Mouse (Mus musculus): ENCODE data around the gene Akr1b8. TPM values are rescaled to one million over a fixed set of nuclear protein-coding genes. Genes with fewer than 3 reads are reported as not detected.
A peak's percentile ranks its signal among the peaks of the same experiment; 100 is the strongest.

The Akr1b8 gene
- 8.6 and 9.8 TPM in 2 replicates for polyA plus RNA-seq (2015; fragmentation: Nextera tagmentation; extraction: Ambion mirVana)

DNA sequence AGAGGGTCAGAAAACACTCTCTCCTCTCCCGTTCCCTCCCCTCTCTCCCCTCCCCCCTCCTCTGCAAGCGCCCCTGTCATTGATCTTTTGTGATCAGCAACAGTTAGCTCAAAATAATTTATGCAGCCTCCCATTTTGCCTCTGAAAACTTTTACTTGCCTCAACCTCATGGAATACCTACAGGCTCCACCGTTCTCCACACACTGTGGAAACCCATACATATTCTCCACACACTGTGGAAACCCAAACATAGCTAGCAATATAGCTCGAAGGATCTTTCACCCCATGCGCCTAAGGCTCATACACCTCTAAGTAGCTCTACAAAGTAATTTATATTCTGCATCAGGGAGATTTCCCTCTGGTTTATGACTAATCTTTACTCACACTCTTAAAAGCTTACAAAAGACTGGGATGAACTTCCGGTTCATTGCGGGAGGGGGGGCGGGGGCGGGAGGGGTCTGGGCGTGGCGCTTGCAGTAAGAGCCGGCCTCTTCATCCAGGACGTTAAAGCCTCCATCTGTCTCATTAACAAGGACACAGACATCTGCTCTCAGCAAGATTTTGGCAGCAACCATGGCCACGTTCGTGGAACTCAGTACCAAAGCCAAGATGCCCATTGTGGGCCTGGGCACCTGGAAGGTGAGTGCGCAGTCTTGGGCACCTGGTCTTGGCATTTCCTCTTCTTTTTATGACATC lies at the start of gene Akr1b8:
Akr1b8 (plus strand) TSS at position 462 of the 696 bp plus-strand sequence.
- no peaks in the 10 kb centered on the region for H3K27me3 ChIP-seq
- no peaks in the 10 kb centered on the region for H3K36me3 ChIP-seq
- no peaks in the 10 kb centered on the region for H3K9me3 ChIP-seq
- peak within 1 kb of the TSS; percentile 25 for H3K4me3 ChIP-seq
- H3K4me1 ChIP-seq: peaks cover 21% of the 10 kb centered on the region
- peak within 1 kb of the TSS; percentile 54 for H3K4me2 ChIP-seq
- 12% methylated on average over 16 of the region's 16 CpGs for WGBS
- peak; percentile 52; the same call in 1 of the 2 replicates for ATAC-seq (ENCODE audit: borderline replicate concordance, extremely low read depth, low FRiP score, low TSS enrichment)
- H3K9ac ChIP-seq: no peak within 1 kb of the TSS
- H3K27ac ChIP-seq: peak within 1 kb of the TSS; percentile 63

DNA sequence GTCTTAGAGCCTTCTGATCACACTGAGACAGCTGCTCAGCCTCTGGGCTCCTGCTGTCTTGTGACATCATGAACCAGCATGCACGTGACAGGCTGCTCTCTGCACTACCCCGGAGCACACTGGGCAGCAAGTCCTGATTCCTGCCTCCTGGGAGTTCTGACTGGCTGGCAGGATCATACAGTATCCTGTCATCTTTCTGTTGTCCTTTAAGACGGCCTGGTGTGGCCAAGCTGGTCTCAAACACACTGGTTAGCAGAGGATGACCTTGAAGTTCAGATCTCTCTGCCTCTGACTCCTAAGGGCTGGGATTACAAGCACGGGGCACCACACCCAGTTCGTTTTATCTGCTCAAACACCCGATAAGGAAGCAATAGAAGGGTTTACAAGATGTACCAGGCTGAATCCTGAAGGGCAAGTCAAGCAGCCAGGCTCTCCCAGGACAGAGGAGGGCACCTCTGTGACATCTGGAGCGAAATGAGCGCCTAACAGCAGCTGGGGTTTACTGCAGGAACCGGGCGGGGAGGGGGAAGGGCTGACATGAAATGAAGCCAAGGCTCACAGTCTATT lies 49.2 kb upstream of the Akr1b8 start:
- H3K36me3 ChIP-seq: peaks cover 25% of the 10 kb centered on the region
- WGBS: 70% methylated on average over 10 of the region's 10 CpGs
- no peak for ATAC-seq (ENCODE audit: borderline replicate concordance, extremely low read depth, low FRiP score, low TSS enrichment)
- H3K4me1 ChIP-seq: no peaks in the 10 kb centered on the region
- H3K9ac ChIP-seq: no peak overlapping the region
- H3K9me3 ChIP-seq: no peaks in the 10 kb centered on the region
- H3K4me3 ChIP-seq: no peak overlapping the region
- H3K27ac ChIP-seq: no peak overlapping the region
- no peak overlapping the region for H3K4me2 ChIP-seq
- no peaks in the 10 kb centered on the region for H3K27me3 ChIP-seq

DNA sequence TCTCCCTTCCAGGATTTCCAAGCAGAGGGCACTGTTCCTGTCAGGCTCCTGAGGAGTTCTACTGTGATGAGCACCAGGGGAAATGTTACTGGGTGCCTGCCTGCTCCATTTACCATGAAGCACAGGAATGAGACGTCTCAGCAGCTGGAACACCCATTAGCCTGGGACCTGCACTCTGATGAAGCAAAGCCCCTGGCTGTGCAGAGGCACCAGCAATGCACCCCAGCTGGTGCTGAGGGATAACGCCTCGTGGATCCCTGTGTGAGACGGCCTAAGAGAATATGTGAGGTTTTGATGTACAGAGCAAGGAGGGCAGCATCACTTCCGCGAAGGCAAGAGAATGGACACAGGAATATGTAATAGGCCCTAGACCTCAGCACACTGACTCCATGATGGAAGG lies 47.1 kb upstream of the Akr1b8 start:
- no peaks in the 10 kb centered on the region for H3K4me1 ChIP-seq
- H3K36me3 ChIP-seq: peaks cover 37% of the 10 kb centered on the region
- H3K27me3 ChIP-seq: no peaks in the 10 kb centered on the region
- no peak overlapping the region for H3K27ac ChIP-seq
- no peak for ATAC-seq (ENCODE audit: borderline replicate concordance, extremely low read depth, low FRiP score, low TSS enrichment)
- H3K4me3 ChIP-seq: no peak overlapping the region
- H3K4me2 ChIP-seq: no peak overlapping the region
- H3K9me3 ChIP-seq: no peaks in the 10 kb centered on the region
- 72% methylated on average over 6 of the region's 6 CpGs for WGBS
- no peak overlapping the region for H3K9ac ChIP-seq

DNA sequence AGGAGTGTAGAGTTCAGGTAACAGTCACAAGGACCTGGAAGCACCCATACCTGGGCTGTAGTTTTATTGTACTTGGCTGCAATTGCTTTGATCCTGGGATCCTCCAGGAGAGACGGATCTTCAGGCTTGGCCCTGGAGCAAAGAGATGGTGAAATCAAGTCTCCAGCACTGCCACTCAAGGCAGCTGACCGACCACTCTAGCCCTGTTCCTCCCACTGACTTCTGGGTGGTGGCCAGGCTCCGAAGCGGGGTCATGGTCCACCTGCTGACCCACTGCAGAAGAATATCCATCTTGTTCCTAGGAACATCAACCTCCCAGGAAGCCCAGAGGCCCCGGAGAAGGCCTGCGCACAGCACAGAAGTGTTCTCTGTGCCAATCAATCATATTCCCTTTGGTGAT lies 44.4 kb upstream of the Akr1b8 start:
- Histone ChIP-seq H3K4me1 (no peaks in the 10 kb centered on the region), H3K9me3 (no peaks in the 10 kb centered on the region), H3K27ac (no peak overlapping the region), H3K36me3 (peaks cover 37% of the 10 kb centered on the region), H3K9ac (no peak overlapping the region), H3K4me3 (no peak overlapping the region), H3K4me2 (no peak overlapping the region), H3K27me3 (no peaks in the 10 kb centered on the region)
- WGBS: 88% methylated on average over 6 of the region's 6 CpGs
- ATAC-seq (ENCODE audit: borderline replicate concordance, extremely low read depth, low FRiP score, low TSS enrichment): no peak

DNA sequence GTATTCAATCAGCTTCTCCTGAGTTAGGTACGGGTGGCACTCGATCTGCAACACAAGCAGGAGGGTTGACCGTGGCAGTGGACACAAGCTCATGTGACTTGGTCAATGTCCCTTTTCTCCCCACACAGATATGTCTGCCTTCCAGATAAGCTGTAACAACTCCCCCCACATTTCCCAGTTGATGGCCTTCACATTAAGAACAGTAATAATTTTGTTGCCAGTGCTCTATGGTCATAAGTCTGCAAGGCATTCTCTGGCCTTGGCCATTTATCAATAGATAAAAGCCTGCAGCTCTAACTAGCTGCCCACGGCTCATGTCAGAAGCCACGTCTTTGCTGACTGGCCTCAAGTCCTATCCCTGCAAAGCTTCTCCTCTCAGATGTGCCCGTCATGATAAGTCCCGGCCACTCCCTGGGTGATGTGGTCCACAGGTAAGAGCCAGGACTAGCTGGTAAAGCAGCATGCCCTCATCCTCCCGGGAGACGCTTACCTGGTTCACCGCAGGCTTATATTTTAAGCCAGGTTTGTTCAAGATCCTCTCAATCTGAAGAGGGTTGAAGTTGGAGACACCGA lies 43.8 kb upstream of the Akr1b8 start:
- H3K27ac ChIP-seq: no peak overlapping the region
- no peaks in the 10 kb centered on the region for H3K9me3 ChIP-seq
- no peak for ATAC-seq (ENCODE audit: borderline replicate concordance, extremely low read depth, low FRiP score, low TSS enrichment)
- H3K9ac ChIP-seq: no peak overlapping the region
- no peak overlapping the region for H3K4me2 ChIP-seq
- H3K4me1 ChIP-seq: no peaks in the 10 kb centered on the region
- 85% methylated on average over 11 of the region's 11 CpGs for WGBS
- peaks cover 37% of the 10 kb centered on the region for H3K36me3 ChIP-seq
- no peaks in the 10 kb centered on the region for H3K27me3 ChIP-seq
- H3K4me3 ChIP-seq: no peak overlapping the region

DNA sequence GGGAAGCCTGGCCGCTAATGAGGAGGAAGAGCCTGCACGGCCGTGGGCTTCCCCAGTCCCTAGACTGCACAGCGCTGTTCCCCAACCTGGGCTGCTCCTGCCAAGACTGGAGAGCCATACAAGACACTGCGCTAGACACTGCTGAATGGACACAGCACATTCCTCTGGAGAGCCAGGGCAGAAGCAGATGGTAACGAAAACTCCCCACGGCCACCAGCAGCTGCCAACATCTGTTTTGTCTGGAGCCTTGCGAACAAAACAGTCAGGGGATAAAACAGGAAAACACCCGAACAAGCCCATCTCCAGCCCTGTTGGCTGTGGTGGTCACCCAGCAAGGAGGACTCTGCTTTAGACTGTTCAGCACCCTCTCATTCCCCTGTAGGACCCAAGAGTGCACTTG lies 40.5 kb upstream of the Akr1b8 start:
- Histone ChIP-seq H3K27ac (no peak overlapping the region), H3K4me2 (no peak overlapping the region), H3K9ac (no peak overlapping the region), H3K4me1 (peaks cover 19% of the 10 kb centered on the region; the same call in 1 of the 2 replicates), H3K27me3 (no peaks in the 10 kb centered on the region), H3K9me3 (no peaks in the 10 kb centered on the region), H3K36me3 (peaks cover 25% of the 10 kb centered on the region), H3K4me3 (no peak overlapping the region)
- WGBS: 59% methylated on average over 9 of the region's 9 CpGs
- ATAC-seq (ENCODE audit: borderline replicate concordance, extremely low read depth, low FRiP score, low TSS enrichment): no peak

DNA sequence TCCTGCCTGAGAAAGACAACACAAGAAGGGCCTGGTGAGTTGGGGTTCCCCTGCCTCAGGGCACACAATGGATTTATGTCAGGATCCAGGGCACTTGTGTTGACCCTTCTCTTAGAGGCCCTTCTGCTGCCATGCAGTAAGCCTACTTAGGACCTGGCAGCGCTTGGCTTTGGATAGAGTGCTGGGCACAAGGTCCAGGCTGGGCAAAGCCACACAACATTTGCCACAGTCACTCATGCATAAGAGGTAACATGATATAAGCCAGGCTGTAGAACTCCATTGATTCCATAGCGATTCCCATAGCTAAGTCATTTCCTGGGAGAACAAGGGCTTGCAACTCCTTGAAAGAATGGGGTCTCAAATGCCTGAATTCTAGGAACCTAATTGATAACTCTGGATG lies 40.0 kb upstream of the Akr1b8 start:
- 90% methylated on average over 2 of the region's 2 CpGs for WGBS
- no peak overlapping the region for H3K4me2 ChIP-seq
- peaks cover 19% of the 10 kb centered on the region; the same call in 1 of the 2 replicates for H3K4me1 ChIP-seq
- no peak overlapping the region for H3K27ac ChIP-seq
- peaks cover 19% of the 10 kb centered on the region; the same call in 1 of the 2 replicates for H3K36me3 ChIP-seq
- H3K9me3 ChIP-seq: no peaks in the 10 kb centered on the region
- H3K9ac ChIP-seq: no peak overlapping the region
- no peak overlapping the region for H3K4me3 ChIP-seq
- no peak for ATAC-seq (ENCODE audit: borderline replicate concordance, extremely low read depth, low FRiP score, low TSS enrichment)
- H3K27me3 ChIP-seq: no peaks in the 10 kb centered on the region

DNA sequence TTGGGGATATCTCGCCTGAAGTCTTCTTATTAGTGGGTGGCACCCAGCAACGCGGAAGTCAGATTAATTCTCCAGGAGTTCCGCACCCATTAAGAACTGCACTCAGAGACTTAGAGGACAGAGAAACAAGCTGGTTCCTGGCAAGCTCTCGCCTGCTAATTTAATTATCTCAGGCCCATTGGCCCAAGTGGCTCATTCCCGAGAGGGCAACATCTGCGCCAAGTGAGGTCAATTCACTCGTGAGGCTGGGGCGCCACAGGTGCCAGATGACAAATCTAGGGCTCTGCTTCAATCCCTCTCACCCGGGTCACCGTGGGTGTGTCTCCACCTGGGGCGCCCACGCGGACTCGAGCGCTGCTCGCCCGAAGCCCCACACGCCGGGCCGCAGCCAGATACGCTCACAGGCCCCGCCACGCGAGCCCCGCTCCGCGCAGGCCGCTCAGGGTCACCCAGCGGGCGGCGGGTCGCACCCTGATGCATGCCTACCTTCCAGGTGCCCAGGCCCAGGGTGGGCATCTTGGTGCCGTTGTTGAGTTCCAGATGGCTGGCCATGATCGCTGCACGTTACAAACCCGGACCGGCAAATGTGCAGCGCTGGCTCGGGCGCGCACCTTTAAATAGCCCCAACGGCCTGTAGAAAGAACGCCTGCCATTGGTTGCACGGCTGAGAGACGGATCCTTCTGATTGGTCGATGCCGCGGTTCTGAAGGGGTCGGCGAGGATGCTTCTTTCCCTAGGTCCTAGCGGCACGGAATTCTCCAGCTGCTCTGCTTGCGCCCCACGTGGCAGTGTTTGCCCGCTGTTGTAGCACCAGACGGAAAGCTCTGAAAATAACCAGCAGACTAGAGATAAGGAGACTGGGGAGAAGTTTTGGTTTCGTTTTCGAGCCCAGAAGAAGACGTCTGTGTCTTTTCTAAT lies 36.8 kb upstream of the Akr1b8 start, which contains the start of gene Akr1b3:
Akr1b3 (minus strand) TSS at position 625 of the 918 bp plus-strand sequence.
- WGBS: 1% methylated on average over 60 of the region's 60 CpGs
- peak within 1 kb of the TSS; percentile 90 for H3K4me2 ChIP-seq
- peak within 1 kb of the TSS; percentile 50 for H3K9ac ChIP-seq
- H3K27me3 ChIP-seq: no peaks in the 10 kb centered on the region
- ATAC-seq (ENCODE audit: borderline replicate concordance, extremely low read depth, low FRiP score, low TSS enrichment): peak; percentile 99
- H3K4me3 ChIP-seq: peak within 1 kb of the TSS; percentile 64
- H3K36me3 ChIP-seq: no peaks in the 10 kb centered on the region
- peaks cover 19% of the 10 kb centered on the region; the same call in 1 of the 2 replicates for H3K4me1 ChIP-seq
- H3K9me3 ChIP-seq: no peaks in the 10 kb centered on the region
- H3K27ac ChIP-seq: peak within 1 kb of the TSS; percentile 23; the same call in 1 of the 2 replicates

DNA sequence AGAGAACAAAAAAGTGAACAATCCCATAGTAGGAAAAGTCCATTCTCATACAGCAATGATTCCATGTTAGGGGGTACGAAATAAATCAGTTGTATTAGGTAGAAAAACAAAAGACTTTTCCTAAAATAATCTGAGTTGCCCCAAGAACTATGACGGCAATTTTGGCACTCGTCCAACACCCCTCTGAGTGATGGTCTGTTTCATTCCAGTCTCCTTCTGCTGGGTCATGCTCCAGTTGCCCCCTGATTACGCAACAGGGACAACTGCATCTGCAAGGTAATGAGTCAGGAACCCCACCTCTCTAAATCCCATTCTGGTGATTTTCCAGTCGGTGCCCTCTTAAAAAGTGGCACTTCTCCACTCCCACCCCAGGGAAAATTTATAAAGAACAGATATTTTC lies 35.7 kb upstream of the Akr1b8 start:
- WGBS: 22% methylated on average over 5 of the region's 5 CpGs
- no peak for ATAC-seq (ENCODE audit: borderline replicate concordance, extremely low read depth, low FRiP score, low TSS enrichment)
- Histone ChIP-seq H3K9me3 (no peaks in the 10 kb centered on the region), H3K27ac (no peak overlapping the region), H3K27me3 (no peaks in the 10 kb centered on the region), H3K4me2 (peak overlapping the region; percentile 90), H3K9ac (no peak overlapping the region), H3K4me3 (peak overlapping the region; percentile 64), H3K4me1 (peaks cover 19% of the 10 kb centered on the region; the same call in 1 of the 2 replicates), H3K36me3 (no peaks in the 10 kb centered on the region)

DNA sequence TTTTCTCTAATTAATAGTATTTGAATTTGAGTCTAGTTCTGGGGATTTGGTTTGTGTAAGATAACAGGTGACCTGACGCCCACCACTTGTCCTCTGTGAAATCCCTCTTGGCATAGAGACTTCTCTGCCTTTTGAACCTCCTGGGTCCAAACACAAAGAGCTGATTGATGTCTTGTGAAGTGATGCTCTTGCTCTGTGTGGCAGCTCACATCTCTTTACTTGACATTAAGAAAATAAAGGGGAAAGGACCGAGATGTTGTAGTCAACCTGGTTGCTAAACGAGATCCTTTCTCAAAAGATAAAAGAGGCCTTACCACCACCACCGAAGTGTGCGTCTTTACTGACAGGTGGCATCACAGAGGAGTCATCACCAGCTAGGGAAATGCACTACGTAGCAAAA lies 35.3 kb upstream of the Akr1b8 start:
- H3K27ac ChIP-seq: no peak overlapping the region
- H3K36me3 ChIP-seq: no peaks in the 10 kb centered on the region
- no peak for ATAC-seq (ENCODE audit: borderline replicate concordance, extremely low read depth, low FRiP score, low TSS enrichment)
- H3K4me2 ChIP-seq: no peak overlapping the region
- H3K9ac ChIP-seq: no peak overlapping the region
- H3K4me1 ChIP-seq: peaks cover 19% of the 10 kb centered on the region; the same call in 1 of the 2 replicates
- H3K9me3 ChIP-seq: no peaks in the 10 kb centered on the region
- WGBS: 26% methylated on average over 6 of the region's 6 CpGs
- H3K27me3 ChIP-seq: no peaks in the 10 kb centered on the region
- no peak overlapping the region for H3K4me3 ChIP-seq

DNA sequence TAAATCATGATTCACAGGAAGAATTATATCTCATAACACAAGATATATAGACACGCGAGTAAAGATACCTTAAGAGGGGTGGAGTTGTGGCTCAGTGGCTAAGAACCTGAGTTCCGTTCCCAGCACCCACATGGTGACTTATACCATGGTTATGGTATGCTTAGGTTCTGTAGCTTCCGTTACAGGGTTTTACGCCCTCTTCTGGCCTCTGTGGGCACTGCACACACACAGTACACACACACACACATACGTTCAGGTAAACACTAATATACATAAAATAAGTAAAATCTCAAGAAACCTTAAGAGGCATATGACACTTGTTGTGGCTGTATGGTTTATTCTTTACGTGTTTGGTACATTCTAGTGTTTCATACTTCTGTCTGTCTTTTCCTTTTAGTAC lies 31.8 kb upstream of the Akr1b8 start:
- no peak overlapping the region for H3K4me2 ChIP-seq
- H3K4me1 ChIP-seq: peaks cover 6% of the 10 kb centered on the region; the same call in 1 of the 2 replicates
- no peak overlapping the region for H3K9ac ChIP-seq
- no peaks in the 10 kb centered on the region for H3K9me3 ChIP-seq
- no peak overlapping the region for H3K27ac ChIP-seq
- no peaks in the 10 kb centered on the region for H3K27me3 ChIP-seq
- H3K36me3 ChIP-seq: no peaks in the 10 kb centered on the region
- WGBS: 94% methylated on average over 7 of the region's 7 CpGs
- ATAC-seq (ENCODE audit: borderline replicate concordance, extremely low read depth, low FRiP score, low TSS enrichment): no peak
- no peak overlapping the region for H3K4me3 ChIP-seq

All from lung, embryonic 15.5 days (tissue).